Mouse (Mus musculus) liver, adult 2 months (tissue): ENCODE measurements around the gene Hrk.

Source experiments
- CTCF ChIP-seq: fragments of 200-500 bp; IDR thresholded peaks from 2 replicates; pipeline ENCODE4 v1.5.1; 2011; ENCODE audit warnings: low read depth, low read length, control low read depth
- POLR2A ChIP-seq: fragments of 200-500 bp; IDR thresholded peaks from 2 replicates; pipeline ENCODE4 v1.6.1; 2011; ENCODE audit warnings: low read length, control low read depth; ENCODE audit not compliant: insufficient read depth; ENCODE audit errors: extremely low read depth

- TF ChIP-seq POLR2A (no peak), CTCF (0 out of 2 replicates have a peak, but pooled peaks have one; percentile 4)
These were observed 5.1 kb downstream of the Hrk start for GRCm38 (mm10) chr5:118169222-118170221.
